Mouse (Mus musculus) heart, adult 2 months (tissue): ENCODE results near the gene Clrn1.

Source experiments
- CTCF ChIP-seq: fragments of 200-600 bp; IDR thresholded peaks from 2 replicates; pipeline ENCODE4 v1.8.1; 2022; ENCODE audit warnings: antibody characterized with exemption, mild to moderate bottlenecking, moderate library complexity
- EP300 ChIP-seq: fragments of 200-500 bp; IDR thresholded peaks from 2 replicates; pipeline ENCODE4 v1.6.1; 2011; ENCODE audit warnings: low read depth, low read length, control low read depth; ENCODE audit not compliant: insufficient read depth
- POLR2A ChIP-seq: fragments of 200-500 bp; IDR thresholded peaks from 2 replicates; pipeline ENCODE4 v1.6.1; 2011; ENCODE audit warnings: mild to moderate bottlenecking, low read depth, low read length, control low read depth; ENCODE audit not compliant: insufficient read depth

DNA sequence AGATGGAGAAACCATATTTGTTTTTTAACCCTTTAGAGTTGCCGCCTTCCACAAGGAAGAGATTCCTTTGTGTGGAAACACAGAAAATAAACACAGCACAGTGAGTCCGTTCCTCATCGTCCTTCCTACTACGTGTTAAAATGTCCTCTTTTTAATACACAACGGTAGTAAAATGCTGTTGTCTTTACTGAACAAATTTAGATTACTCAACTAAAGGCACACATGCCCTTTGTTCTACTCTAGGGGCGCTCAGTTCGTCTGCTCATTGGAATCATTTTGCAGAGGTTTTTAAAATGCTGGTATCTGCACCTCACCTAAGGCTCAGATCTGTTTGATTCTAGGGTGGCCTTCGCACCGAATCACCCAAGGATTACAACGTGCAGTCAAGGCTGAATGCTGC is 2.6 kb upstream of the Clrn1 start:
- no peak for TF ChIP-seq POLR2A
- TF ChIP-seq CTCF, result no peak
- no peak for TF ChIP-seq EP300
